In genomic region chr4:141311078-141311477, GRCm38 (mm10) we compare ENCODE assay signal across 12 mouse cellular contexts. TPM values are rescaled to one million over a fixed set of nuclear protein-coding genes. Genes with fewer than 3 reads are reported as not detected.
DNase-seq lines count a peak whose midpoint lies in the region; ATAC-seq and TF ChIP-seq lines count a peak whose summit lies in the region.
"Had no signal": no experiment of that assay in that cellular context is flagged by ENCODE, and none has a peak within 500 bp of the region (broad histone marks: within the 10 kb centered on the region; RNA-seq: fewer than 3 reads in every experiment).

No protein-coding gene starts in this region.

- TF ChIP-seq POLR2A in heart, adult 2 months (IDR thresholded peaks at IDR 0.05; ENCODE audit: insufficient read depth, low read depth, low read length) = no peak
- no peak for TF ChIP-seq POLR2A in thymus, adult 2 months (IDR thresholded peaks at IDR 0.05; ENCODE audit: control insufficient read depth, extremely low read depth, insufficient read depth, low read length, poor library complexity)

- no peak for TF ChIP-seq EP300 in heart, adult 2 months (IDR thresholded peaks at IDR 0.05; ENCODE audit: insufficient read depth, low read depth, low read length)

- H3K79me2 ChIP-seq in heart, adult 2 months (replicated peaks; ENCODE audit: control insufficient read depth, insufficient read depth, low read length) = no peaks in the 10 kb centered on the region; the same call in 1 of the 2 replicates

- no peak for TF ChIP-seq CTCF in heart, adult 2 months (IDR thresholded peaks at IDR 0.05)
- TF ChIP-seq CTCF in thymus, adult 2 months (IDR thresholded peaks at IDR 0.05; ENCODE audit: borderline replicate concordance, control insufficient read depth, extremely low read depth, insufficient read depth, low read length, poor library complexity) = no peak

- 44% methylated on average over 7 of the region's 7 CpGs for WGBS in heart, adult 2 months
- WGBS in intestine, embryonic 15.5 days = 65% methylated on average over 7 of the region's 7 CpGs
- 53% methylated on average over 7 of the region's 7 CpGs for WGBS in lung, embryonic 15.5 days
- 86% methylated on average over 7 of the region's 7 CpGs for WGBS in neural tube, embryonic 15.5 days
- 82% methylated on average over 7 of the region's 7 CpGs for WGBS in thymus, adult 2 months

- peak in 1 of 2 experiments; percentile 58 for DNase-seq in heart, adult 2 months
- no peak for DNase-seq in heart, postnatal 25 days (ENCODE audit: low spot score)
- peak; percentile 79 for DNase-seq in adrenal gland, postnatal 10 days
- no peak for DNase-seq in thymus, adult 2 months
- no peak for DNase-seq in frontal cortex, adult 2 months (ENCODE audit: extremely low spot score in 1 of 2, low spot score in 1 of 2)
- DNase-seq: cerebellum, postnatal 14 days; spleen, adult 18-20 months had no signal

- H3K9me3 ChIP-seq in intestine, embryonic 15.5 days = no peaks in the 10 kb centered on the region
- H3K9me3 ChIP-seq in lung, embryonic 15.5 days = no peaks in the 10 kb centered on the region
- no peaks in the 10 kb centered on the region for H3K9me3 ChIP-seq in neural tube, embryonic 15.5 days (replicated peaks)

- no peaks in the 10 kb centered on the region for H3K27me3 ChIP-seq in heart, adult 2 months (ENCODE audit: control insufficient read depth, insufficient read depth, low read length)
- H3K27me3 ChIP-seq in intestine, embryonic 15.5 days (replicated peaks) = no peaks in the 10 kb centered on the region
- H3K27me3 ChIP-seq in lung, embryonic 15.5 days = no peaks in the 10 kb centered on the region
- H3K27me3 ChIP-seq in neural tube, embryonic 15.5 days (replicated peaks) = no peaks in the 10 kb centered on the region
- H3K27me3 ChIP-seq in thymus, adult 2 months (ENCODE audit: control insufficient read depth, insufficient read depth, low read length) = no peaks in the 10 kb centered on the region

- H3K4me3 ChIP-seq in heart, adult 2 months = no peak overlapping the region
- no peak overlapping the region for H3K4me3 ChIP-seq in intestine, embryonic 15.5 days (replicated peaks)
- no peak overlapping the region for H3K4me3 ChIP-seq in lung, embryonic 15.5 days
- no peak overlapping the region for H3K4me3 ChIP-seq in neural tube, embryonic 15.5 days (replicated peaks)
- no peak overlapping the region for H3K4me3 ChIP-seq in thymus, adult 2 months (ENCODE audit: control insufficient read depth, insufficient read depth, low read length)

- no peak overlapping the region for H3K9ac ChIP-seq in heart, adult 2 months (ENCODE audit: low read depth, low read length)
- H3K9ac ChIP-seq in intestine, embryonic 15.5 days = no peak overlapping the region
- H3K9ac ChIP-seq in lung, embryonic 15.5 days = no peak overlapping the region
- no peak overlapping the region for H3K9ac ChIP-seq in neural tube, embryonic 15.5 days (replicated peaks)

- ATAC-seq in intestine, embryonic 15.5 days = no peak
- no peak for ATAC-seq in lung, embryonic 15.5 days (ENCODE audit: borderline replicate concordance, extremely low read depth, low FRiP score, low TSS enrichment)
- no peak for ATAC-seq in neural tube, embryonic 15.5 days (ENCODE audit: low FRiP score)

- H3K4me1 ChIP-seq in heart, adult 2 months (ENCODE audit: control insufficient read depth, insufficient read depth, low read length) = peaks cover 30% of the 10 kb centered on the region
- peaks cover 75% of the 10 kb centered on the region for H3K4me1 ChIP-seq in intestine, embryonic 15.5 days (replicated peaks)
- H3K4me1 ChIP-seq in lung, embryonic 15.5 days = peaks cover 79% of the 10 kb centered on the region
- peaks cover 26% of the 10 kb centered on the region for H3K4me1 ChIP-seq in neural tube, embryonic 15.5 days
- peaks cover 5% of the 10 kb centered on the region for H3K4me1 ChIP-seq in thymus, adult 2 months (replicated peaks; ENCODE audit: control insufficient read depth, insufficient read depth, low read length)

- 0 out of 2 replicates have a peak overlapping the region, but pooled peaks have one; percentile 42 for H3K4me2 ChIP-seq in intestine, embryonic 15.5 days (replicated peaks)
- peak overlapping the region; percentile 16; the same call in 1 of the 2 replicates for H3K4me2 ChIP-seq in lung, embryonic 15.5 days
- H3K4me2 ChIP-seq in neural tube, embryonic 15.5 days = no peak overlapping the region

- H3K36me3 ChIP-seq in heart, adult 2 months (ENCODE audit: control insufficient read depth, insufficient read depth, low read length) = peaks cover 9% of the 10 kb centered on the region
- peaks cover 7% of the 10 kb centered on the region; the same call in 1 of the 2 replicates for H3K36me3 ChIP-seq in intestine, embryonic 15.5 days
- H3K36me3 ChIP-seq in lung, embryonic 15.5 days = peaks cover 8% of the 10 kb centered on the region; the same call in 1 of the 2 replicates
- H3K36me3 ChIP-seq in neural tube, embryonic 15.5 days = no peaks in the 10 kb centered on the region
- no peaks in the 10 kb centered on the region for H3K36me3 ChIP-seq in thymus, adult 2 months (ENCODE audit: control insufficient read depth, insufficient read depth, low read length)

- intact Hi-C loops in heart, adult 2 months (cut with DNase I) = no loop called here
- intact Hi-C loops in heart, postnatal 25 days (cut with DNase I) = loop anchor here (5.0 kb wide), 2 partner anchors 34 to 51 kb away; no protein-coding TSS in a partner anchor

- peak overlapping the region; percentile 71 for H3K27ac ChIP-seq in heart, adult 2 months
- peak overlapping the region; percentile 64 for H3K27ac ChIP-seq in intestine, embryonic 15.5 days
- peak overlapping the region; percentile 78 for H3K27ac ChIP-seq in lung, embryonic 15.5 days
- H3K27ac ChIP-seq in neural tube, embryonic 15.5 days (replicated peaks) = no peak overlapping the region
- H3K27ac ChIP-seq in thymus, adult 2 months (ENCODE audit: control insufficient read depth, insufficient read depth, low read length) = no peak overlapping the region

RNA-seq across cellular contexts. Expression of gene Epha2, which starts 10.0 kb away (rescaled TPM):
- 1 to 10 TPM; 5.5 to 7.7 TPM for total RNA-seq in heart, adult 2 months (2021)
- polyA plus RNA-seq in heart, adult 2 months (2012; rRNA removed) = 7.0 and 8.7 TPM in 2 replicates
- 1 to 10 TPM; 6.8 to 7.7 TPM for total RNA-seq in heart, postnatal 25 days (2021)
- 10 to 100 TPM; 13.4 to 18.1 TPM for total RNA-seq in adrenal gland, postnatal 10 days (2021)
- 6.7 and 7.2 TPM in 2 replicates for polyA plus RNA-seq in intestine, embryonic 15.5 days (2015; fragmentation: Nextera tagmentation; extraction: Ambion mirVana)
- 10.8 and 11.0 TPM in 2 replicates for polyA plus RNA-seq in lung, embryonic 15.5 days (2015; fragmentation: Nextera tagmentation; extraction: Ambion mirVana)
- polyA plus RNA-seq in neural tube, embryonic 15.5 days (2015; fragmentation: Nextera tagmentation; extraction: Ambion mirVana) = 0.87 and 1.9 TPM in 2 replicates
- polyA plus RNA-seq in thymus, adult 2 months (2012; rRNA removed) = 3.6 and 3.9 TPM in 2 replicates
- polyA plus RNA-seq in frontal cortex, adult 2 months (2012; rRNA removed) = 2.3 and 2.6 TPM in 2 replicates
- total RNA-seq: hematopoietic stem cell, adult 5-6 weeks; monocyte, adult 5-6 weeks had no signal

RNA-seq across cellular contexts. Expression of gene Fam131c, which starts 56.9 kb away (rescaled TPM):
- 1 to 10 TPM; 2.0 to 2.2 TPM for total RNA-seq in heart, adult 2 months (2021)
- 0.29 and 2.9 TPM in 2 replicates for polyA plus RNA-seq in heart, adult 2 months (2012; rRNA removed)
- total RNA-seq in heart, postnatal 25 days (2021) = under 1 TPM; 0.42 to 0.73 TPM
- total RNA-seq in adrenal gland, postnatal 10 days (2021) = 10 to 100 TPM; 15.4 to 25.8 TPM
- polyA plus RNA-seq in intestine, embryonic 15.5 days (2015; fragmentation: Nextera tagmentation; extraction: Ambion mirVana) = 2.0 and 2.3 TPM in 2 replicates
- 3.1 and 3.6 TPM in 2 replicates for polyA plus RNA-seq in lung, embryonic 15.5 days (2015; fragmentation: Nextera tagmentation; extraction: Ambion mirVana)
- polyA plus RNA-seq in neural tube, embryonic 15.5 days (2015; fragmentation: Nextera tagmentation; extraction: Ambion mirVana) = 35.2 and 42.5 TPM in 2 replicates
- polyA plus RNA-seq in thymus, adult 2 months (2012; rRNA removed) = 0.17 and 0.40 TPM in 2 replicates
- polyA plus RNA-seq in frontal cortex, adult 2 months (2012; rRNA removed) = 5.2 and 5.6 TPM in 2 replicates
- total RNA-seq: hematopoietic stem cell, adult 5-6 weeks; monocyte, adult 5-6 weeks had no signal

Comparison
In these comparisons a context has a peak if more than half of its experiments do, and no peak if none do; other contexts are left out.
1. H3K27ac ChIP-seq: peak in heart, adult 2 months (single experiment), intestine, embryonic 15.5 days (single experiment) and lung, embryonic 15.5 days (single experiment); none in neural tube, embryonic 15.5 days (single experiment) and thymus, adult 2 months (single experiment).